Mouse (Mus musculus) naive thymus-derived CD4-positive, alpha-beta T cell, adult 5 months (primary cell): ENCODE measurements around the gene Zfp13. TPM values are rescaled to one million over a fixed set of nuclear protein-coding genes. Genes with fewer than 3 reads are reported as not detected.

Experiments
- polyA plus RNA-seq: library from polyadenylated mRNA; unstranded; fragments of 100-300 nt; shearing (Covaris generic); gene quantifications from one replicate; pipeline ENCODE4 v1.2.1, GENCODE M21; 2017

Gene Zfp13
- not detected for polyA plus RNA-seq

DNA sequence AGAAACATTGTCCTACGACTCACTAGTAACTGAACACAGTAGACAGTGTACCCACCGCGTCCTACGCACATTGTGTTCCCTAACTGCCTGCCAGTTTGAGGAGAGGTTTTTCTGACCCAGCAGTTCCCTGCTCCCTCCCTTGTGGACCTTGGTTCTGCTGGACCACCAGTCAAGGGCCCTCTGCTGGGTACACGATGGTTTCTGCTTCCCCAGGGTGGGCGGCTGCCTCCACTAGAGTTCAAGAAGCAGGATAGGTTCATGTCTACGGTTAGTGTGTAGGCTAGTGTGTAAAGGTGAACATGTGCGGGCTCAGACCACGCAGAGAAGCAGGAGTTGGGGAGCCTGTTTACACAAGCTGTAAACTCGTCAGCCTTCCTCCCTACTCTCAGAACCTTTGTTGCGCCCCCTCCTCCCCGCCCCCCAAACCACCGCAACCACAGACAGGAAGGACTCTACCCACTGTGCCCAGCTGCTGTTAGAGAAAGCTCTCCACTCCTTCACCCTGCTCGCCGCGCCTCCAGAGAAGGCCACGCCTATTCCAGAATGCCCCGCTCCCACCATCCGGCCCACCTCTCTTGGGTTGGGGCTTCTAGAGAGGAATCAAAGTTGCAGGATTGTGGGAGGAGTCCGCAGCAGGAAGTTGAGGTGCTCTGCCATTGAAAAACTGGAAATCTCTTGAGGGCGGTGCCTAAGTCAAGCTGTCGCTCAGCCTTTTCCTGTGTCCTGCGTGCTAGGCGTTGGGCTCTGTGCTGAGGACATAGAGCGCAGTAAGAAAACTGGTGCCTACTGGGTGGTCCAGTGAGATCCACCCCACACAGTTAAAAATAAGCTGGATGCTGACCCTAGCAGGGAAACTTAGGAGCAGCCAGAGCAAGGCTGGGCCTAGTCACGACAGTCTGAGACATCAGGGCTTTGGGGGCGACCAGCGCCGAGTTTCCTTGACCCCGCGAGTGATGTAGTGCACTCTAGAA, at the start of gene Zfp13:
Gene Zfp13 (minus strand): TSS at position 906 of the 971 bp plus-strand sequence.

DNA sequence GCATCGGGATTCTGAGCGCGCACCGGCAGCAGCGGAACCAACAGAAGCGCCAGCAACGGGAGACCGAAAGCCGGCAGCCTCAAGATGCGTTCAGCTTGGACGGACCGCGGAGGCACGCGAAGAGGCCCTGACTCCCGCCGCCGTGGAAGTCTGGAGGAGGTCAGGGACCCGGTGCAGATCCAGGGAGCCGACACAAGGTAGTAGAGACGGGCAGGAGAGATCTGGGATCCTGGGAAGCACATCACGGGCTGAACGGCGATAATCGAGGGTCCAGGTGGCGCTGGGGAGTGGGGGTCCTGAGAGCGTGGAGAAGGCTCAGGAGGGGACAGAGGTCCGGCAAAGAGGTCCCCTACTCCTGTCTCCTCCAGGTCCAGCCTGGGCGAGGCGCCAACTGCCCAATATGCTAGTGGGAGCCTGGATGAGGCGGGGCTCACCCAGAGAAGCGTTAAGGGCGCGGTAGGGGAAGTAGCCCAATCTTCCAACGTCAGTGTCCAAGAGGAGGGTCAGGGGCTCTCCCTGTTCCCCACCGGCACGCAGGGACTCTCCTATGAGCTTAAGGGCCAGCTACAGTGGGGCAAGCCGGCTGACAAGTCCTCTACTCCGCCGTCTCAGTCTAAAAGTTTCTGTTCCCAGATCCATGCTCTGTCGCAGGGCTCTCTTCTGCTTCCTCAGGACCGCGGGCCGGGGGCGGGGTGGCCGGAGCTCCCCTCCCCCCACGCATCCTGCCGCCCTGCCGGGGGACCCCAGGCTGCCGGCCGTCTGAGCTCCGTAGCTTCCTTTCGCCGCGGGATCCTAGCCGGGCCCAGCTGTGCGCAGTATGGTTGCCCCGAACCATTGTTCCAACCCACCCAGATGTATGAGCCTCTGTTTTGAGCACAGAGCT, 45.6 kb upstream of the Zfp13 start, which contains the start of gene Mmp25:
Gene Mmp25 (minus strand): TSS at position 665 of the 883 bp plus-strand sequence.

GRCm38 (mm10) chr17:23600641-23601622, 1.6 kb upstream of the Zfp13 start, which contains the start of gene Zscan10:
Zscan10 (plus strand) TSS chr17:23600856.

DNA sequence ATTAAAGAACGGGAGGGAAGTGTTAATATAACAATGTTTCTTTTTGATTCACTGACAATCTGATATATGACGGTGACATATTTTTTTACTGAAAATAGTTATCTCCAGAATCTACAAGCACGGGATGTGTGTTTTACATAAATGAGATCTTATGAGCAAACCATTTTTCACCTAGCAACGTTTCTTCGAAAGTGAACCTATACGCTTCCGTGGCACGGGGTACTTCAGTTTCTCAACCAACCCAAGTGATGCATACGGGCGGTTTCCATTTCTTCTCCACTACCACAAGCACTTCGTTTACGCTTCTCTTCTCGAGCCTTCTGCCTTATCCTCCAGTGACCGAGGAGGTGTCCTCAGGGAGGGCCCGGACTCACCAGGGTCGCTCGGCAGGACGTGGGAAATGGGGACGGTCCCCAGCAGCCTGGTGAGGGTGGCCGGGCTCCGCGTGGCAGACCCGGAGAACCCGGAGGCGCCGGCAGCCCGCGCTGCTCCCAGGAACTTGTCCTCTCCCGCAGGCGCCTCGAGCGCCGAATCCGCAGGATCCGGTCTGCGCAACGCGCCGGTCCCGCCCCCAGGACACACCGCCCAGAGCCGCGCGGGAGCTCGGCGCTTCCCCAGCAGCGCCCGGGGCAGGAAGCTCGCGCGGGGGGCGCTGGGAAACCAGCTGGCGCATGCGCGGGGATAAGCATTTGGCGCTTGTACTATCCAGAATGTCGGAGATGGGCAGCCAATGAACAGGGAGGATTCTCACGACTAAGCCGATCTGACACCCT, 35.5 kb downstream of the Zfp13 start, which contains the start of gene Zfp213:
Gene Zfp213 (minus strand): TSS at position 644 of the 773 bp plus-strand sequence.

Other genes with a start within 250 kb of the Zfp13 start
- not detected for gene Vmn2r116, start 214.9 kb downstream of the Zfp13 start, polyA plus RNA-seq
- not detected for gene Vmn2r117, start 119.8 kb downstream of the Zfp13 start, polyA plus RNA-seq
- 8.3 TPM for gene Zfp213, start 35.2 kb downstream of the Zfp13 start, polyA plus RNA-seq
- gene Zscan10, start 1.4 kb upstream of the Zfp13 start, polyA plus RNA-seq, result 19.6 TPM
- gene Mmp25, start 45.8 kb upstream of the Zfp13 start, polyA plus RNA-seq, result not detected
- not detected for gene Bicdl2, start 61.0 kb upstream of the Zfp13 start, polyA plus RNA-seq
- 46.7 TPM for gene Hcfc1r1, start 74.1 kb upstream of the Zfp13 start, polyA plus RNA-seq
- 35.4 TPM for gene Thoc6, start 74.4 kb upstream of the Zfp13 start, polyA plus RNA-seq
- 38.8 TPM for gene Tnfrsf12a, start 78.0 kb upstream of the Zfp13 start, polyA plus RNA-seq
- not detected for gene Cldn6, start 79.8 kb upstream of the Zfp13 start, polyA plus RNA-seq
- gene Cldn9, start 84.5 kb upstream of the Zfp13 start, polyA plus RNA-seq, result not detected
- gene 1520401A03Rik, start 123.3 kb upstream of the Zfp13 start, polyA plus RNA-seq, result 0.27 TPM
- 57.3 TPM for gene Pkmyt1, start 126.8 kb upstream of the Zfp13 start, polyA plus RNA-seq
- gene Paqr4, start 141.4 kb upstream of the Zfp13 start, polyA plus RNA-seq, result 1.00 TPM
- 0.81 TPM for gene Kremen2, start 146.3 kb upstream of the Zfp13 start, polyA plus RNA-seq
- 23.4 TPM for gene Flywch1, start 172.1 kb upstream of the Zfp13 start, polyA plus RNA-seq
- not detected for gene Flywch2, start 186.6 kb upstream of the Zfp13 start, polyA plus RNA-seq
- gene Srrm2, start 191.0 kb upstream of the Zfp13 start, polyA plus RNA-seq, result 1,111 TPM
- 324 TPM for gene Elob, start 229.6 kb upstream of the Zfp13 start, polyA plus RNA-seq
- not detected for gene Prss33, start 236.6 kb upstream of the Zfp13 start, polyA plus RNA-seq
- gene Prss32, start 244.4 kb upstream of the Zfp13 start, polyA plus RNA-seq, result not detected
- gene Prss41, start 244.7 kb upstream of the Zfp13 start, polyA plus RNA-seq, result not detected